Mouse (Mus musculus): ENCODE results near the gene Vps13d. TPM values are rescaled to one million over a fixed set of nuclear protein-coding genes. Genes with fewer than 3 reads are reported as not detected.

The Vps13d gene
- polyA plus RNA-seq, 1 experiment from 2014 or later = 6.6 TPM

DNA sequence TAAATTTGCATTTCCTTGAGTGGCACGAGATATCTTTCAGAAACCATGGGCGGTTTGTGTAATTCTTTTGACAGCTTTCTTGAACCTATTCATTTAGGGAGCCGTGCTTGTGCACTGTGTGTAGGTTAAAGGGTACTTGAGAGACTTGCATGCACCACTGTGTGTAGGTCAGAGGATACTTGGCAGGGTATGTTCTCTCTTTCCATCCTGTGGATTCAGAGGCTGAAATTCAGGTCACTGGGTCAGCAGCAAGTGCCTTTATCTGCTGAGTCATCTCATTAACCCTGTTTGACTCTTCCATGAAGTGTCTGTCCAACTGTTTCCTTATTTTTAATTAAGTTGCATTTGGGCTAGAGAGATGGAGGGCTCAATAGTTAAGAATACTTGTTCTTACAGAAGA lies 233.1 kb downstream of the Vps13d start:
- no peaks in the 10 kb centered on the region; the same call in 1 of the 2 replicates for H3K36me3 ChIP-seq (replicated peaks; ENCODE audit: insufficient read depth, low read length)
- peaks cover 7% of the 10 kb centered on the region; the same call in 1 of the 2 replicates for H3K4me1 ChIP-seq (ENCODE audit: insufficient read depth)
- ATAC-seq (no peak), DNase-seq (no peak)
- H3K4me2 ChIP-seq (ENCODE audit: low read depth, low read length) = 0 out of 2 replicates have a peak overlapping the region, but pooled peaks have one; percentile 11
- WGBS (ENCODE audit: insufficient replicate concordance) = 68% methylated on average over 3 of the region's 3 CpGs
- no peak overlapping the region for H3K9ac ChIP-seq (replicated peaks)
- peak overlapping the region; percentile 90 for H3K27ac ChIP-seq (ENCODE audit: low read depth)
- H3K4me3 ChIP-seq (ENCODE audit: low read depth, low read length) = no peak overlapping the region
- H3K9me3 ChIP-seq (ENCODE audit: low read length) = no peaks in the 10 kb centered on the region
- no peaks in the 10 kb centered on the region for H3K27me3 ChIP-seq (ENCODE audit: insufficient read depth, low read length)
- TF ChIP-seq CTCF (IDR thresholded peaks at IDR 0.05; ENCODE audit: low read depth) = no peak
- no peak for TF ChIP-seq EP300 (IDR thresholded peaks at IDR 0.05; ENCODE audit: low read depth)

GRCm38 (mm10) chr4:144961232-144961631 lies 233.6 kb downstream of the Vps13d start:
- no peak overlapping the region for H3K4me3 ChIP-seq (ENCODE audit: low read depth, low read length)
- peak overlapping the region; percentile 90 for H3K27ac ChIP-seq (ENCODE audit: low read depth)
- ATAC-seq (no peak), DNase-seq (no peak)
- H3K4me1 ChIP-seq (ENCODE audit: insufficient read depth) = peaks cover 10% of the 10 kb centered on the region
- WGBS (ENCODE audit: insufficient replicate concordance) = 71% methylated on average over 4 of the region's 4 CpGs
- no peaks in the 10 kb centered on the region for H3K27me3 ChIP-seq (ENCODE audit: insufficient read depth, low read length)
- H3K9me3 ChIP-seq (ENCODE audit: low read length) = no peaks in the 10 kb centered on the region
- H3K36me3 ChIP-seq (replicated peaks; ENCODE audit: insufficient read depth, low read length) = no peaks in the 10 kb centered on the region
- TF ChIP-seq CTCF (IDR thresholded peaks at IDR 0.05; ENCODE audit: low read depth) (no peak), EP300 (IDR thresholded peaks at IDR 0.05; ENCODE audit: low read depth) (no peak)
- no peak overlapping the region for H3K9ac ChIP-seq (replicated peaks)
- peak overlapping the region; percentile 11 for H3K4me2 ChIP-seq (ENCODE audit: low read depth, low read length)

DNA sequence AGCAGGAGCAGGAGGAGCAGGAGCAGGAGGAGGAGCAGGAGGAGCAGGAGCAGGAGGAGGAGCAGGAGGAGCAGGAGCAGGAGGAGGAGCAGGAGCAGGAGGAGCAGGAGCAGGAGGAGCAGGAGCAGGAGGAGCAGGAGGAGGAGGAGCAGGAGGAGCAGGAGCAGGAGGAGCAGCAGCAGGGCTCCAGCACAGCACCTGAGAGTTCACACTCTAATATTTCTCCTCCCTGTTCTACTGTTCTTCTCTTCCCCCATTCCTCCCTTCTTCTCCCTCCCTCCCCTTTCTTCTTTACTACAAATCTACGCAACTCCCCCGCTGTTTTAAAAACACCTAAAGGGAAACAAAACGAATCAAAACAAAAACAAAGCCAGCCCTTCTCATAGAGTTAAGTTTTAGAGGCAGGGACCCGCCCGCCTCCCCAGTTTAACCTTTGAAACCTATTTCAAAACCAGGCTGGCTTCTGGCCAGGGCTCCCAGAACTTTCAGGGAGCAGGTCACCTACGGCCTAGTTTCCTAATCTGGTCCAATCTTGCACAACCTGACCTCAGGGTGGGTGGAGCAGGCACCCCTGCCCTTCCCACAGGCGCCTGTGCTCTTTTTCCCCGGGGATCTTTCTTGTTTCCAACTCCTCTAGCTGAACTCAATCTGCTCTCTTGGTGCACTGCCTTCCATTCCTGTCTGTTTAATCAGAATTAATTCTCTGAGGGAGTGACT lies 234.5 kb downstream of the Vps13d start:
- Histone ChIP-seq H3K36me3 (replicated peaks; ENCODE audit: insufficient read depth, low read length) (no peaks in the 10 kb centered on the region), H3K9me3 (ENCODE audit: low read length) (no peaks in the 10 kb centered on the region), H3K27me3 (ENCODE audit: insufficient read depth, low read length) (no peaks in the 10 kb centered on the region), H3K4me3 (ENCODE audit: low read depth, low read length) (no peak overlapping the region), H3K9ac (replicated peaks) (no peak overlapping the region), H3K4me2 (ENCODE audit: low read depth, low read length) (peak overlapping the region; percentile 38), H3K4me1 (ENCODE audit: insufficient read depth) (peaks cover 13% of the 10 kb centered on the region), H3K27ac (ENCODE audit: low read depth) (peak overlapping the region; percentile 90)
- ATAC-seq = peak; percentile 87
- DNase-seq = peak; percentile 87
- TF ChIP-seq CTCF (IDR thresholded peaks at IDR 0.05; ENCODE audit: low read depth) (no peak), EP300 (IDR thresholded peaks at IDR 0.05; ENCODE audit: low read depth) (peak; percentile 94)
- WGBS (ENCODE audit: insufficient replicate concordance) = 50% methylated on average over 8 of the region's 8 CpGs

DNA sequence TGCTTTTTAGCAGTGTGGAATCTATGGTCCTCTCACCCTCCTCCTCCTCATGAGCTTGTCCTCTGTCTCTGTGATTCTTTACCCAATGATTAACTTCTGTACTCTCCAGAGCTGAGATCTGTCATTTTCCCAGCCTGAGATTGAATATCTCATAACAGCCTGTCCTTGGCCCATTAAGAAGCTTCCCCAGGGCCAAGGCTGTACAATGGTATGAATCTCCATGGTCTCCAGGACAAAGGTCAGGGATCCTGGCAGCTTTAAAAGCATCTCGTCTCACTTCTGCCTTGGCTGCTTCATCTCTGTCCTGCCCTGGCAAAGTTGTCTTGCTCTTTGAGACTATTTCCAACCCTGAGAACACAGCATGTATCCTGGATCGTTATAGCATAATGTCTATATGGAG lies 237.1 kb downstream of the Vps13d start:
- Histone ChIP-seq H3K4me2 (ENCODE audit: low read depth, low read length) (no peak overlapping the region), H3K4me3 (ENCODE audit: low read depth, low read length) (no peak overlapping the region), H3K9ac (replicated peaks) (no peak overlapping the region), H3K27ac (ENCODE audit: low read depth) (peak overlapping the region; percentile 95), H3K4me1 (ENCODE audit: insufficient read depth) (peaks cover 15% of the 10 kb centered on the region), H3K27me3 (ENCODE audit: insufficient read depth, low read length) (no peaks in the 10 kb centered on the region), H3K9me3 (ENCODE audit: low read length) (no peaks in the 10 kb centered on the region), H3K36me3 (replicated peaks; ENCODE audit: insufficient read depth, low read length) (no peaks in the 10 kb centered on the region)
- peak; percentile 12; the same call in 1 of the 2 replicates for ATAC-seq
- WGBS (ENCODE audit: insufficient replicate concordance) = 56% methylated on average over 2 of the region's 2 CpGs
- no peak for DNase-seq
- no peak for TF ChIP-seq EP300 (IDR thresholded peaks at IDR 0.05; ENCODE audit: low read depth)
- TF ChIP-seq CTCF (IDR thresholded peaks at IDR 0.05; ENCODE audit: low read depth) = no peak

DNA sequence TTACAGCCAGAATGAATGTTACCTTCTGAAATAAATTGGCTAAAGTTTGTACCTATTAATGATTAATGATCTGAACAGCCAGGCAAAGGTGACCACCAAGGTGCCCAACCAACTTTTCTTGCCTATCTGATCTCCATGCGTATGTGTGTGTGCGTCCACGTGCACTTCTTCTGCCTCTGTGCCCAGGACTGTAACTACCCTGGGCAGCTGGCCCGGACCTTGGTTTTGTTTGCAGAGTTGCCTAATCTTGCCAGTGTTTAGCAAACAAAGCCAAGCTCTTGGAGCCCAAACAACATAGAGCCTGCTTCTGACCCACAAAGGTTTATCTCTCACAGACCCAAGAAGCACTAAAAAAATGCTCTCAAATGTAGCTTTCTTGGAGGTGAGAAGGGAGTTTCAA lies 237.6 kb downstream of the Vps13d start:
- no peaks in the 10 kb centered on the region for H3K9me3 ChIP-seq (ENCODE audit: low read length)
- 62% methylated on average over 4 of the region's 4 CpGs for WGBS (ENCODE audit: insufficient replicate concordance)
- no peaks in the 10 kb centered on the region for H3K36me3 ChIP-seq (replicated peaks; ENCODE audit: insufficient read depth, low read length)
- no peak overlapping the region for H3K4me3 ChIP-seq (ENCODE audit: low read depth, low read length)
- H3K4me2 ChIP-seq (ENCODE audit: low read depth, low read length) = no peak overlapping the region
- H3K4me1 ChIP-seq (ENCODE audit: insufficient read depth) = peaks cover 15% of the 10 kb centered on the region
- H3K9ac ChIP-seq (replicated peaks) = no peak overlapping the region
- no peaks in the 10 kb centered on the region for H3K27me3 ChIP-seq (ENCODE audit: insufficient read depth, low read length)
- ATAC-seq (peak; percentile 80), DNase-seq (peak; percentile 77)
- no peak for TF ChIP-seq CTCF (IDR thresholded peaks at IDR 0.05; ENCODE audit: low read depth)
- TF ChIP-seq EP300 (IDR thresholded peaks at IDR 0.05; ENCODE audit: low read depth) = peak; percentile 82
- peak overlapping the region; percentile 95 for H3K27ac ChIP-seq (ENCODE audit: low read depth)

GRCm38 (mm10) chr4:144956293-144956692 lies 238.5 kb downstream of the Vps13d start:
- H3K36me3 ChIP-seq (replicated peaks; ENCODE audit: insufficient read depth, low read length) = no peaks in the 10 kb centered on the region
- no peak overlapping the region for H3K4me3 ChIP-seq (ENCODE audit: low read depth, low read length)
- DNase-seq (no peak), ATAC-seq (no peak)
- peak overlapping the region; percentile 65 for H3K27ac ChIP-seq (ENCODE audit: low read depth)
- no peak overlapping the region for H3K9ac ChIP-seq (replicated peaks)
- no peaks in the 10 kb centered on the region for H3K27me3 ChIP-seq (ENCODE audit: insufficient read depth, low read length)
- H3K4me2 ChIP-seq (ENCODE audit: low read depth, low read length) = no peak overlapping the region
- peaks cover 21% of the 10 kb centered on the region for H3K4me1 ChIP-seq (ENCODE audit: insufficient read depth)
- WGBS (ENCODE audit: insufficient replicate concordance) = 20% methylated on average over 1 of the region's 1 CpGs
- TF ChIP-seq CTCF (IDR thresholded peaks at IDR 0.05; ENCODE audit: low read depth) = no peak
- no peak for TF ChIP-seq EP300 (IDR thresholded peaks at IDR 0.05; ENCODE audit: low read depth)
- H3K9me3 ChIP-seq (ENCODE audit: low read length) = no peaks in the 10 kb centered on the region
